Mouse (Mus musculus) kidney, adult 2 months (tissue): ENCODE data around the gene Smarcd1.

Source experiments
- CTCF ChIP-seq: fragments of 200-500 bp; conservative IDR thresholded peaks from 2 replicates; pipeline ENCODE4 v1.5.1; 2011; ENCODE audit warnings: low read depth, mild to moderate bottlenecking, control low read depth, low read length, moderate library complexity, mixed read lengths; ENCODE audit not compliant: insufficient read depth, insufficient read length
- POLR2A ChIP-seq: fragments of 200-500 bp; IDR thresholded peaks from one replicate; pipeline ENCODE4 v1.6.1; 2011; ENCODE audit warnings: low read depth, low read length, control low read depth

- TF ChIP-seq CTCF (no peak), POLR2A (no peak)
Measured at GRCm38 (mm10) chr15:99679008-99679407, 22.9 kb upstream of the Smarcd1 start.
